Mouse (Mus musculus) bone marrow, adult 2 months (tissue): ENCODE data around the gene Adamts3.

ENCODE experiments used
- CTCF ChIP-seq: fragments of 200-500 bp; IDR thresholded peaks from 2 replicates; pipeline ENCODE4 v1.5.1; 2011; ENCODE audit warnings: low read length, control low read depth; ENCODE audit not compliant: control insufficient read depth, insufficient read depth
- POLR2A ChIP-seq: fragments of 200-500 bp; IDR thresholded peaks from 2 replicates; pipeline ENCODE4 v1.6.1; 2011; ENCODE audit warnings: low read depth, mild to moderate bottlenecking, control low read depth, low read length, borderline replicate concordance; ENCODE audit not compliant: control insufficient read depth

DNA sequence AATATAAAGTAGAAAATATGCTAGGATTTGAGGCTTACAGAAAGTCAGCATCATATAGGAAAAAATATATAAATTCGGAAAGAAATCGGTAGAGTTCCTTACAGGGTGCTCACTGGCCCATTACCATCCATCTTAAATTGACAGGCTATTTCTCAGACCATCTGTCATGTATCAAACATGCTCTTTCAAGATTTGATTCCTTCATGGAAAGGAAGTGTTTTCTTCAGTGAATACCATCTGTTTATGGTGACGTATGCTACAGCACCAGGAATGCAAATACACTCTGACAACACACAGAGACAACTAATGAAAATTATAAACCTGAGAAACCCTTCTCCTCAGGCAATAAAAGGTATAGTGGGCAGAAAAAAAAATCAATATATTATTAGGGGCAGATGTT lies 68.6 kb downstream of the Adamts3 start:
- no peak for TF ChIP-seq POLR2A
- TF ChIP-seq CTCF: no peak
